Mouse (Mus musculus): ENCODE results near the gene Cdca7. TPM values are rescaled to one million over a fixed set of nuclear protein-coding genes. Genes with fewer than 3 reads are reported as not detected.

The Cdca7 gene
- 211 and 224 TPM in 2 replicates for total RNA-seq (2017)

GRCm38 (mm10) chr2:72475797-72476485, at the start of gene Cdca7:
Gene Cdca7 (plus strand): TSS chr2:72476159.
- ATAC-seq (replicated peaks; ENCODE audit: low read depth, poor library complexity, severe bottlenecking) = peak; percentile 73

DNA sequence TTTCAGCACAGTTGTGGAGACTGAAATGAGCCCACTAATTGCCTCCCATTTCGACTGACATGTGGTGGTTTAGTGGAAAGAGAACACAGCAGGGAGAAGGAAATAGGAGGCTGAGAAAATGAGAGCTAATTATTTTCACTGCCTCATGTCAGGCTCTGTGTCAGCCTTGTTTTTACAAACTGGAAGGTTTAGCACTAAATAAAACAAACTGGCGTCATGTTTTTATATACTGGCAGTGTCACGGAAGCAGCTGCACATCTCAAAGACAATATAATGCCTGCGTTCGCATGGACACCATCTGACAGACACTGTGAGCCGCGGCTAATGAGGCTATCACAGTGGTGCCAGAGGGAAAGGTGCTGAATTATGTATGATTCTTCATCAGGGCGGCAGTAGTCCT, 49.2 kb upstream of the Cdca7 start:
- ATAC-seq (replicated peaks; ENCODE audit: low read depth, poor library complexity, severe bottlenecking) = no peak

GRCm38 (mm10) chr2:72427288-72427687, 48.7 kb upstream of the Cdca7 start:
- ATAC-seq (replicated peaks; ENCODE audit: low read depth, poor library complexity, severe bottlenecking) = no peak

- ATAC-seq (replicated peaks; ENCODE audit: low read depth, poor library complexity, severe bottlenecking) = no peak
These were observed 36.9 kb upstream of the Cdca7 start for GRCm38 (mm10) chr2:72438941-72439533.

DNA sequence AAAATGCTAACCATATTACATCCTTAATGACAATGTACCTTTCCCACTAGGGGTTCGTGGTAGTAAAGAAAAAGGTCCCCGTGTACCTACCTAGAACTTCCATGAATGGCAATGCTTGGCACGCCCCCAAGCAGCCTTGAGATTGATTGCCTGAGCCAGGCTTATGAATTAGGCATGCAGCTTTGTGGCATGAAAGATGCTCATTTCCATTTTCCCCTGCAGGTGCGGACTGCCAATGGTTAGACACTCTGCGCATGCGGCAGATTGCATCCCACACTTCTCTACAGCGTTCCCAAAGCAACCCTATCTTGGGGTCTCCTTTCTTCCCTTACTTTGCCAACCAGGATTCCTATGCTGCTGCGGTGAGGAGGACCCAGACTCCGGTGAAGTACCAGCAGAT, 34.9 kb upstream of the Cdca7 start:
- ATAC-seq (replicated peaks; ENCODE audit: low read depth, poor library complexity, severe bottlenecking) = no peak

DNA sequence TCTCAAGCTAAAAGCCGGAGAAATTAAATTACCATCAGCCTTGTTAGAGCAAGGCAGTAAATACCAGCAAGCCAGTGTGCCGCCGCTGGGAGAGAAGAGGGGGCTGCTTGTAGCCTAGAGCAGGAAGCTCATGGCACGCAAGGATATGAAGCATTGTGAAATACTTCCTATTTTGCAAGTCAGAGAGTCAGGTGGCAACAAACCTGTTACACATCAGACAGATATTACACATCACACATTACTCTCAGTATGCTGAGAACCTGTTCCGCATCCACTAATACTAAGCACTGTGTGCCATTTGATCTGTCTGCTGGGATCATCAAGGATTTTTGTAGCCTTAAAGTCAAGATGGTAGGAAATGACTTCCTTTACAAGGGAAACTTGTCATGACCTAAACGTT, 33.1 kb upstream of the Cdca7 start:
- ATAC-seq (replicated peaks; ENCODE audit: low read depth, poor library complexity, severe bottlenecking) = peak; percentile 68

DNA sequence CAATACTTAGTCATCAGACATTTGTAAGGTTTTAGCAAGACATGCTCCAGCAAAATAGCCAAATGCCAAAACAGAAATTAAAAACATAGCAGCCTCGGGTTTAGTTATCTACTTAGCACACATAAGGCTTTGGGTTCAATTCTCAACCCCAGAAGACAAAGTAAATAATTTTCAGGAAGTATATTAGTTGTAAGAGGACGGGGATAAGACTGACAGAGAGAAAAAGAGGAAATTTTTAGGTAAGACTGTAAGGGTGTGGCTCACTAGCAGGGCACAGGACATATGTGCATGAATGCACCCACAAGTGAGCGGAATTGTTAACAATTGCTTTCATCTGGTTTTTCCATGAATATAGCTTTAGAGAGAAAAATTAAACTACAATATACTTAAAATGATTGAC, 32.0 kb upstream of the Cdca7 start:
- no peak for ATAC-seq (replicated peaks; ENCODE audit: low read depth, poor library complexity, severe bottlenecking)

DNA sequence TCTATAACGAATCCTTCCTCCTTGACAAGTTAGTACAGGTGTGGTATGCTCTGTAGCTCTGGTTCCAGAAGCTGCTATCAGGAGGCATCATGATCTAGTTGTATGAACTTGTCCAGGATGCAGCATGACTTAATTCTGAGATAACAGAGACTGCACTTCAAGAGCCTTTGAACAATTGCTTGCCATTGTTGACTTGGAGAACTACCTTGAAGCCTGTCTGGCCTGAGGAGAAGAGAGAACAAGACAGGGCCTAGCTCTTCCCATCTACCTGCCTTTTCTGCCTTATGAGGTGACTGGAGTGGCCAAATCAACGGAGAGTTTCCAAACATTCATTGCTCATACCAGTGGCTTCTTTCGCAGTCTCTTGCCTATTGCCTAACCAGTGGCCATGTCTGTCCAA, 29.9 kb upstream of the Cdca7 start:
- ATAC-seq (replicated peaks; ENCODE audit: low read depth, poor library complexity, severe bottlenecking) = no peak

GRCm38 (mm10) chr2:72446615-72447014, 29.3 kb upstream of the Cdca7 start:
- ATAC-seq (replicated peaks; ENCODE audit: low read depth, poor library complexity, severe bottlenecking) = no peak

DNA sequence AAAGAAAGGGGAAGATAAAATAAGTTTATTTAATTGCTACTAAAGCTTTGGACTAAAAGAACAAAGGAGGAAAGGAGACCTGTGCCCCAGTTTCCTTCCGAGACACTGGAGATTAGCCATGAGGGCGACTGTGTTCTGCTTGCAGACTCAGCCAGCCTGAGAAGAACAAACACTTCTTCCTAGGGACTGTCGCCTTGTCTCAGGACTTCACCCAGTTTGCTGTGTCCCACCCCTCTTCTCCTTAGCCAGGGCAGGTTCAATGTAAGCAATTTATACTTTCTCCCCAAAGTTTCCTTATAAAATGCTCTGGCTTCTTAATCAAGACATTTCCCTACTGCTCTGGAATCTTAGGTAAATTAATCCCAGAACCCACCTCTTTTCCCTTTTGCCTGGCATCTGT, 22.4 kb upstream of the Cdca7 start:
- ATAC-seq (replicated peaks; ENCODE audit: low read depth, poor library complexity, severe bottlenecking) = no peak

DNA sequence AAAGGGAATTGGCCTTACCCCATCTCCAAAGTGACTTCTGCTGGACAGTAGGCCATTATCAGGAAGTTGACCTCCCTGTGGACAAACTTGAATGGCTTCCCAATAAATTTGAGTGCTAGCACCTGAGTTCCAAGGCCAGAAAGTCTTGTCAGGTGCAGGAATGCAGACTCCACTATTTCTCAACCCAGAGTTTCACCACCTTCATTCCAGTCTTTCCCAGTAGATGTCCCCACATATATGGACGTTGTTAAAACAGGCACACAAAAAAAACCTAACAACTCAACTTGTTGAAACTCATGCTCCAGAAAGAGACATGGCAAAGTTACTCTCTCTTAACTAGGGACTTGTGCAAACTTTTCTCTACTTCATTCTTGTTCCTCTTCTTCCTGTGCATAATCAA, 19.8 kb upstream of the Cdca7 start:
- ATAC-seq (replicated peaks; ENCODE audit: low read depth, poor library complexity, severe bottlenecking) = no peak

DNA sequence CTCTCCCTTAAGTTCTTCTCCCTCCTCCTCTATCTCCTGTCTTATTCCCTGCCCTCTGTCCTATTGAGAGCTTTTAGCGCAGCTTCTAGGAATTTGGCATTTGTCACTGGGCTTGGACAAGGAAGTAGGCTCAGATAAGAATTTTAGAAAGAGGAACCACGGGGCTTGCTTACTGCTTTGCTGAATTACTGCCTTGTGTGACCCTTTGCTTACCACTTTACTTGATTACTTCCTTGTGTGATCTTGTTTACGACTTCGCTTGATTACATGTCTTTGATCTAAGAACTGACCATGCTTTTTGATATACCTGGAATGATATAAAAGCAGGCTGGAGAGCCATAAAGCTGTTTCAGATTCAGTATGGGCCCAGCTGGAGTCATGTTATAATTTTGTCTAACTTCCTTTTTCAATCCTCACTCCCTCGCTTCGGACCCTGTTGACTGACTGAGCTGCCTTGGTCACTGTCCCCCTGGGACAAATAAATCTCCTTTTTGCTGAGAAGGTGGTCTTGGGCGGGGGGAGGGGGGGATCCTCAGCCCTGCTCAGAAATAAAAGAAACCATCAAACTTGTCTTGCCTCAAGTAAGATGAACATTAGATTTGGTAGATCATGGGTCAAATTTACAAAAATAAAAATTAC, 11.5 kb upstream of the Cdca7 start:
- peak; percentile 77 for ATAC-seq (replicated peaks; ENCODE audit: low read depth, poor library complexity, severe bottlenecking)

- ATAC-seq (replicated peaks; ENCODE audit: low read depth, poor library complexity, severe bottlenecking) = no peak
These were observed 8.4 kb upstream of the Cdca7 start for GRCm38 (mm10) chr2:72467604-72468003.

DNA sequence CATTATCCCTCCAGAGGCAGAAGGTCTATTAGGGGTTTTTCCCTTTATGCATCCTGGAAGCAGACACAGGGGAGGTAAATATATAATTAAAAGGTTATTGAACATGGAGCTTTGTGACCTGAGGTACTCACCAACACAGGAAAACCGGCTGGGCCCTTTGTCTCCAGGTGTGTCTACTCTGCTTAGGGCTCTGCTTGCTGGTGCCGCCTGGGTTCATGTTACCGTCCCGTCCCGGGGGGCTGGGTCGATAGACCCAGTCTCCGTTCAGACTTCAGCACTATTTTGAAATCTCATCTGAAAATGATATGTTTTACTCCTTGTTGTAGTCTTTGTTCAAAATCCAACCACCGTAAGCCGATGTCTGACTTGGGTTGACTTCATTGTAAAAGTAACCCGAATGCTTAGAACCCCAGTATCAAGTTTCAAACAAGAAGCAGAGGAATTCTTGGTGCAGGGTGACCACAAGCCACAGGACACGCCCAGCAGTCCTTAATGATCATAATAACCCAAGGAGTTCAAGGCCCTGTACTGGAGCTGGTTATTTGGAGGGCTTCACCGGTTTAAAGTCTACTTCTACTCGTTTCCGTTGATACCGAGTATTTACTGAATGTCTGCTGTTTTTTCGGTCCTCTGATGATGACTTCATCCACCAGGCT, 4.4 kb upstream of the Cdca7 start:
- no peak for ATAC-seq (replicated peaks; ENCODE audit: low read depth, poor library complexity, severe bottlenecking)

GRCm38 (mm10) chr2:72474531-72475287, 1.2 kb upstream of the Cdca7 start:
- ATAC-seq (replicated peaks; ENCODE audit: low read depth, poor library complexity, severe bottlenecking) = no peak

GRCm38 (mm10) chr2:72475423-72475796, 549 bp upstream of the Cdca7 start:
- ATAC-seq (replicated peaks; ENCODE audit: low read depth, poor library complexity, severe bottlenecking) = no peak; the same call in 1 of the 2 replicates

- peak; percentile 11; the same call in 1 of the 2 replicates for ATAC-seq (replicated peaks; ENCODE audit: low read depth, poor library complexity, severe bottlenecking)
These were observed 690 bp downstream of the Cdca7 start for GRCm38 (mm10) chr2:72476486-72477211.

- no peak for ATAC-seq (replicated peaks; ENCODE audit: low read depth, poor library complexity, severe bottlenecking)
These were observed 1.3 kb downstream of the Cdca7 start for GRCm38 (mm10) chr2:72477221-72477620.

GRCm38 (mm10) chr2:72478176-72478575, 2.2 kb downstream of the Cdca7 start:
- no peak for ATAC-seq (replicated peaks; ENCODE audit: low read depth, poor library complexity, severe bottlenecking)

GRCm38 (mm10) chr2:72478921-72479320, 3.0 kb downstream of the Cdca7 start:
- ATAC-seq (replicated peaks; ENCODE audit: low read depth, poor library complexity, severe bottlenecking) = no peak
